Mouse (Mus musculus): Measurements from ENCODE around the gene Msi2. TPM values are rescaled to one million over a fixed set of nuclear protein-coding genes. Genes with fewer than 3 reads are reported as not detected.

Msi2 gene
- polyA plus RNA-seq, 1 experiment from 2014 or later = 16.8 TPM

Small RNA genes within 50 kb of the gene (microRNA-seq; reads per million reads assigned to microRNA genes)
- 0.88 reads per million for gene Mir378b

Other genes with a start within 250 kb of the Msi2 start
- 16.8 and 17.4 TPM in 2 replicates for gene Akap1, start 146.1 kb upstream of the Msi2 start, polyA plus RNA-seq (2016; fragmentation: Nextera tagmentation; extraction: Ambion mirVana)
- 63.3 and 65.9 TPM in 2 replicates for gene Scpep1, start 237.0 kb upstream of the Msi2 start, polyA plus RNA-seq (2016; fragmentation: Nextera tagmentation; extraction: Ambion mirVana)
- not detected in 2 replicates for gene Elobl, start 248.4 kb upstream of the Msi2 start, polyA plus RNA-seq (2016; fragmentation: Nextera tagmentation; extraction: Ambion mirVana)